In the genomic region with DNA sequence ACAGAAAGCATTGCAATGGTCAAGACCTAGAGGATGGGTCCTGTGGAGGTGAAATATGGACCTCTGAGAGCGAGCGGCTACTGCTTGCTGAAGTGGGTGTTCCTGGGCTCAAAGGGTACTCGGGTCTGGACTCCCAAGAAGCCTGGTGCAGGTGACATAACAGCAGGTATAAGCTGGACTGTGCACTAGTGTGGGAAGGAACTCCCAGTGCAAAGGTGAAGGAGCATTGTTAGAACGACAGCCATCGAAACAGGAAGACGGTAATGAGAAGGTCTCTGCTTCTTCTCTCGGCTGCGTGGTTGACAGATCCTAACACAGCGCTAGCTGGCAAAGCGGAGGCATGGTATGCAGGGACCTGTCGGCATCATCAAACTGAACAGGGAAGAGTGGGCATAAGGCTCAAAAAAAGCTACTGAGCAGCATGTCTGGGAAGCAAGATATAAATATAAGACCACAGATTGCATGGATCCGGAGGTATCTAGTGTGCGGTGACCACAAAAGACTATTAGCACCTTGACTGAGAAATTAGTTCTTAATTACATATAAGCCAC, we compare ENCODE assay signal across 28 mouse cellular contexts.
DNase-seq lines count a peak whose midpoint lies in the region; TF ChIP-seq lines count a peak whose summit lies in the region.
"Had no signal": no experiment of that assay in that cellular context is flagged by ENCODE, and none has a peak within 500 bp of the region (broad histone marks: within the 10 kb centered on the region; RNA-seq: fewer than 3 reads in every experiment).

No protein-coding gene starts in this region.

- WGBS in small intestine, adult 2 months: 27% methylated on average over 13 of the region's 13 CpGs

- DNase-seq in heart, adult 11 months: peak; percentile 45
- no peak for DNase-seq in heart, adult 9 months (ENCODE audit: low spot score in 2 of 2)
- DNase-seq in kidney, adult 9 months: peak; percentile 62
- no peak for DNase-seq in kidney, postnatal 4 days
- DNase-seq in brain, adult 2 months (ENCODE audit: low read depth, low spot score): peak; percentile 59
- no peak for DNase-seq in ovary, postnatal 14 days (ENCODE audit: low spot score)
- DNase-seq: adrenal gland, postnatal 10 days; cerebellum, adult 11 months; cerebellum, adult 9-10 months; embryo, embryonic 11 days; gastrocnemius, adult 2 months; gastrocnemius, postnatal 36 days; heart, adult 2 months; liver, embryonic 13.5 days; lung, adult 18-20 months; lung, postnatal 4 days; retina, postnatal 1 day; right cerebral cortex, postnatal 14 days; thymus, adult 2 months had no signal

- H3K27me3 ChIP-seq in small intestine, adult 2 months (ENCODE audit: control insufficient read depth, insufficient read depth, low read length): no peaks in the 10 kb centered on the region
- H3K27me3 ChIP-seq: embryonic facial prominence, embryonic 12.5 days; hindbrain, embryonic 12.5 days; limb, embryonic 15.5 days; liver, embryonic 13.5 days; midbrain, embryonic 12.5 days; neural tube, embryonic 13.5 days had no signal

- H3K4me1 ChIP-seq in small intestine, adult 2 months (ENCODE audit: control insufficient read depth, insufficient read depth, insufficient read length, low read length): peaks cover 26% of the 10 kb centered on the region
- H3K4me1 ChIP-seq: embryonic facial prominence, embryonic 12.5 days; liver, embryonic 13.5 days; midbrain, embryonic 12.5 days; neural tube, embryonic 13.5 days had no signal

- peak; percentile 85 for TF ChIP-seq POLR2A in small intestine, adult 2 months (IDR thresholded peaks at IDR 0.05; ENCODE audit: low read depth, low read length)

- no peaks in the 10 kb centered on the region for H3K36me3 ChIP-seq in small intestine, adult 2 months (ENCODE audit: control insufficient read depth, insufficient read depth, low read length)
- H3K36me3 ChIP-seq: embryonic facial prominence, embryonic 12.5 days; G1E; hindbrain, embryonic 12.5 days; limb, embryonic 10.5 days; limb, embryonic 15.5 days; liver, embryonic 13.5 days; midbrain, embryonic 12.5 days; neural tube, embryonic 13.5 days had no signal

- H3K27ac ChIP-seq in small intestine, adult 2 months (ENCODE audit: insufficient read depth, low read depth, low read length): peak overlapping the region; percentile 98
- H3K27ac ChIP-seq: embryonic facial prominence, embryonic 12.5 days; gastrocnemius, adult 2 months; heart, adult 2 months; hindbrain, embryonic 12.5 days; limb, embryonic 10.5 days; limb, embryonic 15.5 days; liver, embryonic 13.5 days; midbrain, embryonic 12.5 days; neural tube, embryonic 13.5 days had no signal

- peak overlapping the region; percentile 68 for H3K4me3 ChIP-seq in small intestine, adult 2 months (ENCODE audit: low read depth, low read length)
- H3K4me3 ChIP-seq: embryonic facial prominence, embryonic 12.5 days; gastrocnemius, adult 2 months; heart, adult 2 months; hindbrain, embryonic 12.5 days; limb, embryonic 10.5 days; limb, embryonic 15.5 days; liver, embryonic 13.5 days; megakaryocyte, embryonic 14.5 days; midbrain, embryonic 12.5 days; neural tube, embryonic 13.5 days had no signal

- TF ChIP-seq CTCF in small intestine, adult 2 months (IDR thresholded peaks at IDR 0.05; ENCODE audit: extremely low read depth, insufficient read length, insufficient replicate concordance, low read depth, low read length): no peak

Comparison
In these comparisons a context has a peak if more than half of its experiments do, and no peak if none do; other contexts are left out.
1. DNase-seq: peak in heart, adult 11 months (single experiment), kidney, adult 9 months (single experiment) and brain, adult 2 months (single experiment); none in heart, adult 9 months (0 of 2), kidney, postnatal 4 days (0 of 2) and ovary, postnatal 14 days (single experiment).